Mouse (Mus musculus): ENCODE results near the gene Ankrd35. TPM values are rescaled to one million over a fixed set of nuclear protein-coding genes. Genes with fewer than 3 reads are reported as not detected.

The Ankrd35 gene
- polyA plus RNA-seq, 1 experiment from 2014 or later, result 3.5 TPM

GRCm38 (mm10) chr3:96696766-96697732 is 27.1 kb downstream of the Ankrd35 start:
- Histone ChIP-seq H3K4me2 (ENCODE audit: low read length) (peak overlapping the region; percentile 69), H3K36me3 (ENCODE audit: control insufficient read depth, insufficient read depth) (no peaks in the 10 kb centered on the region), H3K9me3 (ENCODE audit: control insufficient read depth, low read length) (no peaks in the 10 kb centered on the region), H3K4me1 (replicated peaks; ENCODE audit: control insufficient read depth, insufficient read depth, low read length) (peaks cover 11% of the 10 kb centered on the region), H3K27ac (ENCODE audit: low read length) (peak overlapping the region; percentile 90), H3K4me3 (replicated peaks; ENCODE audit: low read length) (peak overlapping the region; percentile 95), H3K9ac (replicated peaks; ENCODE audit: low read depth, low read length) (peak overlapping the region; percentile 90), H3K27me3 (replicated peaks; ENCODE audit: control insufficient read depth, insufficient read depth, low read length) (0 out of 2 replicates have a peak, but pooled peaks cover 2% of the 10 kb centered on the region)
- peak; percentile 90 for ATAC-seq
- under 1% methylated on average over 83 of the region's 85 CpGs for WGBS

- Histone ChIP-seq H3K4me1 (replicated peaks; ENCODE audit: control insufficient read depth, insufficient read depth, low read length) (peaks cover 11% of the 10 kb centered on the region), H3K36me3 (ENCODE audit: control insufficient read depth, insufficient read depth) (no peaks in the 10 kb centered on the region), H3K4me3 (replicated peaks; ENCODE audit: low read length) (no peak overlapping the region), H3K27me3 (replicated peaks; ENCODE audit: control insufficient read depth, insufficient read depth, low read length) (0 out of 2 replicates have a peak, but pooled peaks cover 2% of the 10 kb centered on the region), H3K4me2 (ENCODE audit: low read length) (no peak overlapping the region), H3K9ac (replicated peaks; ENCODE audit: low read depth, low read length) (no peak overlapping the region), H3K9me3 (ENCODE audit: control insufficient read depth, low read length) (no peaks in the 10 kb centered on the region), H3K27ac (ENCODE audit: low read length) (no peak overlapping the region)
- no peak for ATAC-seq
- 55% methylated on average over 19 of the region's 19 CpGs for WGBS
Measured at GRCm38 (mm10) chr3:96698993-96699690, 29.2 kb downstream of the Ankrd35 start.

GRCm38 (mm10) chr3:96700376-96700775 is 30.4 kb downstream of the Ankrd35 start:
- no peak overlapping the region for H3K27ac ChIP-seq (ENCODE audit: low read length)
- H3K27me3 ChIP-seq (replicated peaks; ENCODE audit: control insufficient read depth, insufficient read depth, low read length), result 0 out of 2 replicates have a peak, but pooled peaks cover 2% of the 10 kb centered on the region
- 52% methylated on average over 7 of the region's 7 CpGs for whole genome bisulfite sequencing
- no peak overlapping the region for H3K4me3 ChIP-seq (replicated peaks; ENCODE audit: low read length)
- no peak overlapping the region for H3K9ac ChIP-seq (replicated peaks; ENCODE audit: low read depth, low read length)
- H3K9me3 ChIP-seq (ENCODE audit: control insufficient read depth, low read length), result no peaks in the 10 kb centered on the region
- no peaks in the 10 kb centered on the region for H3K36me3 ChIP-seq (ENCODE audit: control insufficient read depth, insufficient read depth)
- H3K4me1 ChIP-seq (replicated peaks; ENCODE audit: control insufficient read depth, insufficient read depth, low read length), result peaks cover 11% of the 10 kb centered on the region
- no peak for ATAC-seq
- H3K4me2 ChIP-seq (ENCODE audit: low read length), result no peak overlapping the region

GRCm38 (mm10) chr3:96701003-96701402 is 31.1 kb downstream of the Ankrd35 start:
- Histone ChIP-seq H3K27me3 (replicated peaks; ENCODE audit: control insufficient read depth, insufficient read depth, low read length) (0 out of 2 replicates have a peak, but pooled peaks cover 2% of the 10 kb centered on the region), H3K4me3 (replicated peaks; ENCODE audit: low read length) (no peak overlapping the region), H3K9ac (replicated peaks; ENCODE audit: low read depth, low read length) (no peak overlapping the region), H3K4me1 (replicated peaks; ENCODE audit: control insufficient read depth, insufficient read depth, low read length) (peaks cover 8% of the 10 kb centered on the region), H3K9me3 (ENCODE audit: control insufficient read depth, low read length) (no peaks in the 10 kb centered on the region), H3K36me3 (ENCODE audit: control insufficient read depth, insufficient read depth) (no peaks in the 10 kb centered on the region), H3K27ac (ENCODE audit: low read length) (no peak overlapping the region), H3K4me2 (ENCODE audit: low read length) (no peak overlapping the region)
- WGBS, result 88% methylated on average over 4 of the region's 4 CpGs
- no peak for ATAC-seq

GRCm38 (mm10) chr3:96704778-96705177 is 34.8 kb downstream of the Ankrd35 start:
- Histone ChIP-seq H3K27me3 (replicated peaks; ENCODE audit: control insufficient read depth, insufficient read depth, low read length) (no peaks in the 10 kb centered on the region), H3K4me3 (replicated peaks; ENCODE audit: low read length) (no peak overlapping the region), H3K4me1 (replicated peaks; ENCODE audit: control insufficient read depth, insufficient read depth, low read length) (peaks cover 4% of the 10 kb centered on the region; the same call in 1 of the 2 replicates), H3K27ac (ENCODE audit: low read length) (no peak overlapping the region), H3K36me3 (ENCODE audit: control insufficient read depth, insufficient read depth) (no peaks in the 10 kb centered on the region), H3K4me2 (ENCODE audit: low read length) (no peak overlapping the region), H3K9me3 (ENCODE audit: control insufficient read depth, low read length) (no peaks in the 10 kb centered on the region), H3K9ac (replicated peaks; ENCODE audit: low read depth, low read length) (no peak overlapping the region)
- ATAC-seq, result no peak
- WGBS, result 65% methylated on average over 11 of the region's 11 CpGs

- Histone ChIP-seq H3K9me3 (ENCODE audit: control insufficient read depth, low read length) (no peaks in the 10 kb centered on the region), H3K4me1 (replicated peaks; ENCODE audit: control insufficient read depth, insufficient read depth, low read length) (peaks cover 4% of the 10 kb centered on the region; the same call in 1 of the 2 replicates), H3K27ac (ENCODE audit: low read length) (no peak overlapping the region), H3K4me3 (replicated peaks; ENCODE audit: low read length) (no peak overlapping the region), H3K4me2 (ENCODE audit: low read length) (no peak overlapping the region), H3K27me3 (replicated peaks; ENCODE audit: control insufficient read depth, insufficient read depth, low read length) (no peaks in the 10 kb centered on the region), H3K36me3 (ENCODE audit: control insufficient read depth, insufficient read depth) (peaks cover 8% of the 10 kb centered on the region), H3K9ac (replicated peaks; ENCODE audit: low read depth, low read length) (no peak overlapping the region)
- WGBS, result 94% methylated on average over 11 of the region's 11 CpGs
- no peak for ATAC-seq
Measured at GRCm38 (mm10) chr3:96706217-96706616, 36.3 kb downstream of the Ankrd35 start.

GRCm38 (mm10) chr3:96706984-96707383 is 37.1 kb downstream of the Ankrd35 start:
- H3K4me3 ChIP-seq (replicated peaks; ENCODE audit: low read length), result no peak overlapping the region
- H3K27ac ChIP-seq (ENCODE audit: low read length), result no peak overlapping the region
- ATAC-seq, result no peak
- no peaks in the 10 kb centered on the region for H3K27me3 ChIP-seq (replicated peaks; ENCODE audit: control insufficient read depth, insufficient read depth, low read length)
- 79% methylated on average over 7 of the region's 7 CpGs for WGBS
- H3K36me3 ChIP-seq (ENCODE audit: control insufficient read depth, insufficient read depth), result peaks cover 12% of the 10 kb centered on the region
- H3K9ac ChIP-seq (replicated peaks; ENCODE audit: low read depth, low read length), result no peak overlapping the region
- peaks cover 4% of the 10 kb centered on the region; the same call in 1 of the 2 replicates for H3K4me1 ChIP-seq (replicated peaks; ENCODE audit: control insufficient read depth, insufficient read depth, low read length)
- H3K4me2 ChIP-seq (ENCODE audit: low read length), result no peak overlapping the region
- H3K9me3 ChIP-seq (ENCODE audit: control insufficient read depth, low read length), result no peaks in the 10 kb centered on the region

GRCm38 (mm10) chr3:96707903-96708683 is 38.2 kb downstream of the Ankrd35 start, which contains the start of gene Nudt17:
Nudt17 (minus strand) TSS chr3:96708562.
- H3K9me3 ChIP-seq (ENCODE audit: control insufficient read depth, low read length), result no peaks in the 10 kb centered on the region
- H3K27me3 ChIP-seq (replicated peaks; ENCODE audit: control insufficient read depth, insufficient read depth, low read length), result no peaks in the 10 kb centered on the region
- peak; percentile 91 for ATAC-seq
- H3K4me2 ChIP-seq (ENCODE audit: low read length), result peak within 1 kb of the TSS; percentile 90
- H3K4me3 ChIP-seq (replicated peaks; ENCODE audit: low read length), result peak within 1 kb of the TSS; percentile 56
- peaks cover 4% of the 10 kb centered on the region; the same call in 1 of the 2 replicates for H3K4me1 ChIP-seq (replicated peaks; ENCODE audit: control insufficient read depth, insufficient read depth, low read length)
- 5% methylated on average over 42 of the region's 42 CpGs for WGBS
- peaks cover 12% of the 10 kb centered on the region for H3K36me3 ChIP-seq (ENCODE audit: control insufficient read depth, insufficient read depth)
- no peak within 1 kb of the TSS for H3K27ac ChIP-seq (ENCODE audit: low read length)
- peak within 1 kb of the TSS; percentile 72 for H3K9ac ChIP-seq (replicated peaks; ENCODE audit: low read depth, low read length)

Data from forebrain, embryonic 16.5 days (tissue).